Comparison of ENCODE assay signal across 8 mouse cellular contexts in the genomic region with DNA sequence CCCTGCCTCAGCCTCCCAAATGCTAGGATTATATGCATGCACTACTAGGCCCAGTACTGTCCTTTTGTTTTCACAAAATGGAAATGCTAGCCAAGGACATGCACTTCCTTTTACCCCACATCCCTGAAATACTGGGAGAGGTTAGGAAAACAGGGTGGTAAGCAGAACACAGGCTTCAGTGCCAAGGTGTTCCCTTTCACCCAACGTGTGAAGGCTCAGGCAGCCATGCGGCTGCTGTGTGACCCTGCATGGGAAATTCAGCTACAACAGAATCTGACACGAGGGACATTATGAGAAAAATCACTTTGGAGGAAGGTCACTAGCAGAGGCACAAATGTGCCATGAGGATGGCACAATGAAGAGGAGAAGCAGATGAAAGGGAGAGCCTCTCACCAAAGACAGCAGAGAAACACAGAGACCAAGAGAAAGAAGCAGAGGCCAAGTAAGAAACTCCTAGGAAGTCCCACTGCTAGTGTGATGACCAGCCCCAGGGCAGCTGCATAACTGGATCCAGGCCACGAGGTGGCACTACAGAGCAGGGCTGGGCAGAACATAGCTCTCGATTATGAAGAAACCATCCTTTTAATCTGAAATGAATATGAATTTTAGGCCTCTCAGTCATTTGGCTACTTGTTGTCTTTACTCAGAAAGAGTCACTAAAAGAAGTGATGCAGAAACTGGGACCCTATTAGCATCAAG. TPM values are rescaled to one million over a fixed set of nuclear protein-coding genes. Genes with fewer than 3 reads are reported as not detected.
DNase-seq lines count a peak whose midpoint lies in the region; ATAC-seq and TF ChIP-seq lines count a peak whose summit lies in the region.

No protein-coding gene starts in this region.

- H3K36me3 ChIP-seq in intestine, embryonic 16.5 days (ENCODE audit: control insufficient read depth, insufficient read depth, low read length): peaks cover 9% of the 10 kb centered on the region; the same call in 1 of the 2 replicates
- peaks cover 51% of the 10 kb centered on the region for H3K36me3 ChIP-seq in liver, adult 2 months (ENCODE audit: control insufficient read depth, insufficient read depth, low read length)
- H3K36me3 ChIP-seq in neural tube, embryonic 15.5 days: peaks cover 84% of the 10 kb centered on the region

- no peaks in the 10 kb centered on the region for H3K79me2 ChIP-seq in liver, adult 2 months (ENCODE audit: control insufficient read depth, insufficient read depth, low read length)

- H3K9ac ChIP-seq in intestine, embryonic 16.5 days (ENCODE audit: low read depth, low read length): no peak overlapping the region
- H3K9ac ChIP-seq in liver, adult 2 months (ENCODE audit: low read depth, low read length): no peak overlapping the region
- no peak overlapping the region for H3K9ac ChIP-seq in neural tube, embryonic 15.5 days (replicated peaks)

- peak; percentile 60; the same call in 1 of the 2 replicates for ATAC-seq in intestine, embryonic 16.5 days
- no peak for ATAC-seq in neural tube, embryonic 15.5 days (ENCODE audit: low FRiP score)

- H3K9me3 ChIP-seq in intestine, embryonic 16.5 days (ENCODE audit: control insufficient read depth, low read length): no peaks in the 10 kb centered on the region
- no peaks in the 10 kb centered on the region for H3K9me3 ChIP-seq in neural tube, embryonic 15.5 days (replicated peaks)

- intact Hi-C loops in gastrocnemius, adult 2 months (cut with DNase I): loop anchor here (1.0 to 5.0 kb wide), 2 partner anchors 54 to 240 kb away; a partner anchor contains a TSS

- peak overlapping the region; percentile 64 for H3K27ac ChIP-seq in gastrocnemius, adult 2 months
- H3K27ac ChIP-seq in intestine, embryonic 16.5 days (ENCODE audit: low read length): no peak overlapping the region
- H3K27ac ChIP-seq in liver, adult 2 months (replicated peaks; ENCODE audit: insufficient read depth, low read depth, low read length): no peak overlapping the region
- peak overlapping the region; percentile 11; the same call in 1 of the 2 replicates for H3K27ac ChIP-seq in neural tube, embryonic 15.5 days (replicated peaks)

- H3K4me3 ChIP-seq in gastrocnemius, adult 2 months: no peak overlapping the region
- H3K4me3 ChIP-seq in intestine, embryonic 16.5 days (ENCODE audit: low read length): no peak overlapping the region
- H3K4me3 ChIP-seq in liver, adult 2 months (ENCODE audit: insufficient read depth, low read depth, low read length): no peak overlapping the region
- H3K4me3 ChIP-seq in neural tube, embryonic 15.5 days (replicated peaks): no peak overlapping the region

- TF ChIP-seq CTCF in gastrocnemius, adult 2 months (IDR thresholded peaks at IDR 0.05): no peak; the same call in 1 of the 2 replicates
- peak; percentile 95 for TF ChIP-seq CTCF in liver, adult 2 months (IDR thresholded peaks at IDR 0.05; ENCODE audit: low read depth, low read length)

- H3K27me3 ChIP-seq in intestine, embryonic 16.5 days (replicated peaks; ENCODE audit: control insufficient read depth, insufficient read depth, low read length): no peaks in the 10 kb centered on the region
- no peaks in the 10 kb centered on the region for H3K27me3 ChIP-seq in liver, adult 2 months (ENCODE audit: control insufficient read depth, insufficient read depth, low read length)
- H3K27me3 ChIP-seq in neural tube, embryonic 15.5 days (replicated peaks): no peaks in the 10 kb centered on the region

- no peak for TF ChIP-seq POLR2A in liver, adult 2 months (IDR thresholded peaks at IDR 0.05; ENCODE audit: extremely low read depth, insufficient read depth, low read length)

- no peak overlapping the region for H3K4me2 ChIP-seq in intestine, embryonic 16.5 days (ENCODE audit: low read depth, low read length)
- H3K4me2 ChIP-seq in neural tube, embryonic 15.5 days: no peak overlapping the region

- WGBS in intestine, embryonic 16.5 days: 43% methylated on average over 5 of the region's 5 CpGs
- WGBS in liver, adult 2 months: 42% methylated on average over 5 of the region's 5 CpGs
- WGBS in neural tube, embryonic 15.5 days: 47% methylated on average over 5 of the region's 5 CpGs

- DNase-seq in 3134 (ENCODE audit: extremely low read depth, insufficient read length, low spot score): peak; percentile 37
- DNase-seq in MN1 (ENCODE audit: low spot score): peak; percentile 80
- DNase-seq in cerebellum, adult 8-10 months: peak; percentile 65
- peak; percentile 81 for DNase-seq in gastrocnemius, adult 2 months
- DNase-seq in liver, adult 2 months (ENCODE audit: extremely low read depth, low read depth, low spot score): peak; percentile 18
- DNase-seq in testis, postnatal 10 days (ENCODE audit: low spot score): peak; percentile 92

- 0 out of 2 replicates have a peak, but pooled peaks cover 2% of the 10 kb centered on the region for H3K4me1 ChIP-seq in intestine, embryonic 16.5 days (ENCODE audit: control insufficient read depth, insufficient read depth, low read length)
- no peaks in the 10 kb centered on the region for H3K4me1 ChIP-seq in liver, adult 2 months (ENCODE audit: control insufficient read depth, insufficient read depth, low read length)
- H3K4me1 ChIP-seq in neural tube, embryonic 15.5 days: no peaks in the 10 kb centered on the region

RNA-seq across cellular contexts. Expression of a gene that starts 21.0 kb away (rescaled TPM):
- 10 to 100 TPM; 14.0 to 17.2 TPM for total RNA-seq in gastrocnemius, adult 2 months (2021)
- 20.2 and 22.1 TPM in 2 replicates for polyA plus RNA-seq in intestine, embryonic 16.5 days (2015; fragmentation: Nextera tagmentation; extraction: Ambion mirVana)
- total RNA-seq in liver, adult 2 months (2014; rRNA removed): 8.9 and 11.3 TPM in 2 replicates
- polyA plus RNA-seq in liver, adult 2 months (2012; rRNA removed): 11.4 and 12.4 TPM in 2 replicates
- polyA plus RNA-seq in neural tube, embryonic 15.5 days (2015; fragmentation: Nextera tagmentation; extraction: Ambion mirVana): 29.8 and 31.5 TPM in 2 replicates

RNA-seq across cellular contexts. Expression of a gene that starts 22.7 kb away (rescaled TPM):
- 1 to 10 TPM in 1 of 2 experiments, under 1 TPM in 1; 0.97 to 1.3 TPM for total RNA-seq in gastrocnemius, adult 2 months (2021)
- polyA plus RNA-seq in intestine, embryonic 16.5 days (2015; fragmentation: Nextera tagmentation; extraction: Ambion mirVana): 8.4 and 8.6 TPM in 2 replicates
- 0.37 and 1.1 TPM in 2 replicates for total RNA-seq in liver, adult 2 months (2014; rRNA removed)
- 1.00 and 2.3 TPM in 2 replicates for polyA plus RNA-seq in liver, adult 2 months (2012; rRNA removed)
- 30.5 and 34.3 TPM in 2 replicates for polyA plus RNA-seq in neural tube, embryonic 15.5 days (2015; fragmentation: Nextera tagmentation; extraction: Ambion mirVana)

RNA-seq across cellular contexts. Expression of a gene that starts 53.2 kb away (rescaled TPM):
- 1 to 10 TPM; 6.5 to 8.3 TPM for total RNA-seq in gastrocnemius, adult 2 months (2021)
- 5.6 and 6.6 TPM in 2 replicates for polyA plus RNA-seq in intestine, embryonic 16.5 days (2015; fragmentation: Nextera tagmentation; extraction: Ambion mirVana)
- total RNA-seq in liver, adult 2 months (2014; rRNA removed): 5.6 and 8.3 TPM in 2 replicates
- polyA plus RNA-seq in liver, adult 2 months (2012; rRNA removed): 10.2 and 13.2 TPM in 2 replicates
- polyA plus RNA-seq in neural tube, embryonic 15.5 days (2015; fragmentation: Nextera tagmentation; extraction: Ambion mirVana): 3.1 and 4.4 TPM in 2 replicates

Comparison
In these comparisons a context has a peak if more than half of its experiments do, and no peak if none do; other contexts are left out.
1. DNase-seq: peak in every context shown above with its lines; median percentile 92 in testis, postnatal 10 days; 81 in gastrocnemius, adult 2 months; 80 in MN1; 65 in cerebellum, adult 8-10 months; 37 in 3134; 18 in liver, adult 2 months.
2. H3K27ac ChIP-seq: peak in gastrocnemius, adult 2 months (single experiment) and neural tube, embryonic 15.5 days (single experiment); none in intestine, embryonic 16.5 days (single experiment) and liver, adult 2 months (single experiment).